Mouse (Mus musculus) thymus, postnatal 0 days (tissue): ENCODE data around the gene Kcnc1. TPM values are rescaled to one million over a fixed set of nuclear protein-coding genes. Genes with fewer than 3 reads are reported as not detected.

ENCODE experiments used
- DNase-seq: peaks from one replicate; pipeline ENCODE4 v3.0.0-alpha.2; 2015; ENCODE audit warnings: low spot score
- polyA plus RNA-seq: library from polyadenylated mRNA; unstranded; fragments of >200 nt; fragmentation: Nextera tagmentation; extraction: Ambion mirVana; gene quantifications from 2 replicates; pipeline ENCODE4 v1.2.1, GENCODE M21; 2015

Gene Kcnc1
- polyA plus RNA-seq, 1 experiment from 2014 or later: 0.27 TPM

DNA sequence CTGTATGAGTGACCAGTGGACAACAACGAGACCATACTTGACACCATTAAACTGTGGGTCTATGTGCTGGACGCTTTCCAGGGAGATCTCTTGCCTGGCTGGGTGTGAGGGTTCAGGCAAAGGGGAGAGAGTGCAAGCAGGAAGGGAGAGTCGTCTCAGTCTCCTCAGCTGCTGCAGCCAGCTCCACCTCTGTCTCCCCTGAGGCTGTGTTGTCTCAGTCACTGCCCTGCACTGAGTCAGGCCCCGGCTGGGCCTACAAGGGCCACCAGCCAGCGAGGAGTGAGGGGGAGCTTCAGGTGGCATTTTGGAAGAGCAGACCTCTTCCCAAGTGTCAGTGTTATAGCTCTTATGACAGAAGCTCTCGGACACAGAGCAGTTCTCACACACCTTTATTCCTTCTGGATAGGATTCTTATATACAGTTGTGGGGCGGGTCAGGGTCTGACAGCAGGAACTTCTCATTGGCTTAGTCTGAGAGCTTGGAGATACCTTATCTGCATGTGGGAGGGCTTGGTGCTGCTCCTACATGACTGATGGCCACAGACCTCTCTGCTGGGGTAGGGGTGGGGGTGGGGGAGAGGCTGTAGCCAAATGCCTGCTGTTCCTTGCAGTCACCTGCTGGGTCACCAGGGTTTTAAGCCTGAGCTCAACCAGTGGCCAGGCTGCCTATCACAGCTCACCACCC, 74.9 kb downstream of the Kcnc1 start:
- DNase-seq: no peak

DNA sequence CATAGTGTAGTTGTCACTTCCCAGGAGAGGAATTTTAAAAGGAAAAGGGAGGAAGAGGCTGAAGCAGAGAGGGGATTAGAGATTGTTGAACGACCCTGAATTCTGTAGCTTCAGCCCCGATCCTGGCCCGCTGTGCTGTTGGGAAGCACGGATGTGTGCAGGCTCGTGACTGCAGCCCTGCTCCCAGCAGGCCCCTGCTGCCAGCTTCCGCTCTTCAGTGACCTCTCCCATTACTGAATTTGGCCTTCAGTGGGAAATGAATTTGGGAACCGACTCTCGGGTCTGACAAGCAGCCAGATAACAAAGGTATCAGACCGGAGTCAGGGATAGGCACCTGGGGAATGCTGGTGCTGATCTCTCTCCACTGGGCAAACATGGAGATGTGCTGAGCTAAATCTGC, 76.8 kb downstream of the Kcnc1 start:
- no peak for DNase-seq

DNA sequence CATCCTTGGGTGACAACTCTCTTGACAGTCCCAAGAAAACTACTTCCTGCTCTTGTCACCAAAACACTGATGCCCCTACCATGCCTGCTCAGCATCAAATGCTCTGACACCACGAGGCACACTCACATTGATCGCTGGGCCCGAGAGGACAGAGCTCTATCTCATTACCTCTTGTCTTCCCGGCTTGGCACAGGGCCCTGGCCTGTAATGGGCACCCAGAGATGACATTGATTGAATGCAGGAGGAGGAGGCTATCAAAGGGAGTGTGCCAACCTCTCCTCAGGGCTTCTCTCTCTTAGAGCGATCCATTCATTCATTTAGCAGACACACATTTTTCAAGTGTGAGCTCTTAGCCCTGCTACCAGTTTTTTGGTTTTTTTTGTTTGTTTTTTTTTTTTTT, 79.2 kb downstream of the Kcnc1 start:
- DNase-seq: no peak

DNA sequence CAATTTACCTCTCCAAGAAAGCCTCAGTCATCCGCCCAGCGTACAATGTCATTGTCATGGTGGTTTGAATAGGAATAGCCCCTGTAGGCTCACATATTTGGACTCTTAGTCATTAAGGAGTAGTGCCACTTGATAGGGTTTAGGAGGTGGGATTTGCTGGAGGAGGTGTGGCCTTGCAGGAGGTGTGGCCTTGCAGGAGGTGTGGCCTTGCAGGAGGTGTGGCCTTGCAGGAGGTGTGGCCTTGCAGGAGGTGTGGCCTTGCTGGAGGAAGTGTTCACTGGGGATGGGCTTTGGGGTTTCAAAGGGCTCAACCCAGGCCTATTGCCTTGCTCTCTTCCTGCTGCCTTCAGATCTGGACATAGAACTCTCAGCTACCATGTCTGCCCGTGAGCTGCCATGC, 81.2 kb downstream of the Kcnc1 start:
- no peak for DNase-seq

DNA sequence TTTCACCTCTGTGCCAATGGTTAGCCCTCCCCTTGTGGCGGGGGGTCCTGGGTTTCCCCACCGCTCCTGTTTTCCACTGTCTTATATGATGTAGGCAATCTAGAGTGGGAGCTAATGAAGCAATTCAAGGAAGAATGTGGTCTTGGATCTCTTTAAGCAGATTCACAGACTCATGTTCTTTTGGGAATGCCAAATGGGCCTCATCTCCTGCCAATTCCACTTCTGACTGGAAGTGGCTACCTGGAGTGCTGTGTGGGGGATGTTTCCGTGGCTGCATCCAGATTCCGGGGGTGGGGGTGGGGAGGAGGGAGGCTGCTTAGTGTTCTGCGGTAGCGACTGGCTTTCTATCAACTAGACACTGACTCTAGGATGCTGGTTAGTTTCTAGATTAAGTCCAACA, 83.5 kb downstream of the Kcnc1 start:
- no peak for DNase-seq

DNA sequence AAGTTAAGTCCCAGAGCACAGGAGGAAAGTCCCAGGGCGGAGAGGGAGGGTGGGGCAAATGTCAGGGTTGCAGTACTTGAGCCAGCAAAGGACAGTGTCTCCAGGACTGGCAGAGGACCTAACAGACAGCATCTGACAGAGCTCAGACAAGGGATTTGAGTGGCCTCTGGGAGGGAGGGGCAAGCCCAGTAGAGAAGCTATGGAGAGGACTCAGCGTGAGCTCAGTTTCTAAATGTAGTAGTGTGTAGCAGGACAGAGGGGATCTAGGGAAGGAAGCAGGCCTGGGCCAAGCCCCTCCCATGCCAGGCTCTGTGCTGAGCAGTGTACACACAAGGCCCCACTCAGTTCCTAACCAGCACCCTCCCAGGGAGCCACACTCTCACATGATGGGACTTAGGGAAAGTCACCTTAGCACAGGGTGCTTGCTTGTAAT, 85.8 kb downstream of the Kcnc1 start:
- no peak for DNase-seq

DNA sequence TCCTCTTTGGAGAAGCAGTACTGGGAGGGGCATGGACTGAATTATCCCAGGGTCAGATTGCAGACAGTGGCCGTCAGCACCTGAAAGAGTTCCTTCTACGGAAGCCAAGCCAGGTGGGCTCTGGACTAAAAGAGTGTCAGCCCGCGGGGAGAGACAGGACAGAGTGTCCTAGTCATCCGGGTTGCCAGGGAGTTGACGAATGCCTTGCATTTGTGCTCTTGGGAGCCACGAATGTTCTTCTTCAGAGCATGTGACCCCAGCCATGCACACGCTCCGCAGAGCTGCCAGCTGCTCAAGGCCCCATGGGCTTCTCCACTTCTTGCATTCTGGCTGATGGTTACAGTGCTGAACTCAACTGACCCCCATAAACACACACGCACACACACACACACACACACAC, 86.8 kb downstream of the Kcnc1 start:
- DNase-seq: no peak

DNA sequence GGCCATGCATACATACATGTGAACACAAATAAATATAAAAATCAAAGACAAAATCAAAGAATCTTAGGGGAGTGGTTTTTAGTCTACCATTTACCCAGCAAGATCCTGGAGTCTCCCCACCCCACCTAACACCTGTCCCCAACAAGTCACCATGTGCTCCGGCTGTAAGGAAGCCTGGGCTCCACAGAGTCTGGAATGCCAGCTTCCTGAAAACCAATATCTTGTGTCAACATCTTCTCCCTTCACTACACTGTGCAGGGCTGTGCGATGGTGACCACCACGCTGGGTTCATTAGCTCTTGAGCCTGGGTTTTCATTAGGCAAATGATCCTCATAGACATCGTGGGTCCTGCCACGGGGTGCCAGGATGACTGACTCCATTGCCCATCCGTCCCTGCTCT, 87.9 kb downstream of the Kcnc1 start:
- no peak for DNase-seq

DNA sequence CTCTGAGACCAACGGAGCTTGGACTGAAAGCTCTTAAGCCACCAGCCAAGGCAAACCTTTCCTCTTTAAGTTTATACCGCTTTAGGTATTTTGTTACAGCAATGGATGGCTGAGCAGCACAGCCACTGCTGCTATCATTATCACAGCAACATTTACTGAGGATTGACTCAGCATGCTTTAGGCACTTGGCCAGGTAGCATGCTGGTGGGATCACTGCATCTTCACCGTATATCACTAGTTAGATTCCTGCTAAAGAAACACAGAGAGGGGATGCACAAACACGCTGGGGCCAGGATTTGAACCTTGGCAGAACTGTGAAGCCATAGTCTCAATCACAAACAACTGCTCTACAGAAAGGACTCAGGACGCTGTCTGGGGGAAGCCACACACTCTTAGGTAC, 90.5 kb downstream of the Kcnc1 start:
- DNase-seq: no peak

DNA sequence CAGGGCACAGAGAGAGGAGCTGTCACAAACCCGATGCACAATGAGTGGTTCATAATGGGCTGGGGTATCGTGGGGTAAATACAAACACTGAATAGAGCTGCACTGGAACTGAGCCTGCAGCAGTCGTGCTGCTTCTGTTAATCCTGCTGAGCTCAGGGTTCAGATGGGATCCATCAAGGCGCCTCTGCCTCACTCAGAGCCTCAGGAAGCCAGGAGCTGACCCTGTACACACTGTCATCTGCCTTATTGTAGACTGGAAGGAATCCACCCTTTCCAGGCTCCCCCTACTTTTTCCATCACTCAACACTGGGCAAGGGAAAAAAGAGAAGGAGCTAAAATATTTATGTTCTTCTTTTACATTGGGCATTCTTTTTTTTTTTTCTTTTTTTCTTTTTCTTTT, 91.1 kb downstream of the Kcnc1 start:
- no peak for DNase-seq

Other genes with a start within 250 kb of the Kcnc1 start
- 1.0 and 1.1 TPM in 2 replicates for gene Abcc8, start 216.5 kb upstream of the Kcnc1 start, polyA plus RNA-seq
- gene Ush1c, start 158.0 kb upstream of the Kcnc1 start, polyA plus RNA-seq: 0.32 and 0.46 TPM in 2 replicates
- gene Otog, start 155.5 kb upstream of the Kcnc1 start, polyA plus RNA-seq: 0.12 and 0.15 TPM in 2 replicates
- 0.21 and 0.23 TPM in 2 replicates for gene Myod1, start 20.0 kb upstream of the Kcnc1 start, polyA plus RNA-seq
- 11.0 and 11.1 TPM in 2 replicates for gene Sergef, start 243.3 kb downstream of the Kcnc1 start, polyA plus RNA-seq